Mouse (Mus musculus): ENCODE results near the gene Hoxa11. TPM values are rescaled to one million over a fixed set of nuclear protein-coding genes. Genes with fewer than 3 reads are reported as not detected.

The Hoxa11 gene
- total RNA-seq, 2 experiments from 2014 or later, result 2.1 to 2.9 TPM

GRCm38 (mm10) chr6:52208868-52209684, 36.5 kb downstream of the Hoxa11 start:
- DNase-seq (ENCODE audit: low spot score), result no peak

- DNase-seq (ENCODE audit: low spot score), result peak; percentile 53
Observed at GRCm38 (mm10) chr6:52208072-52208867, 37.3 kb downstream of the Hoxa11 start, which contains the start of gene Hoxa6. TSS of gene Hoxa6 (minus strand) at chr6:52208722.

GRCm38 (mm10) chr6:52207684-52207976, 38.0 kb downstream of the Hoxa11 start:
- DNase-seq (ENCODE audit: low spot score), result no peak

GRCm38 (mm10) chr6:52206882-52207683, 38.5 kb downstream of the Hoxa11 start:
- DNase-seq (ENCODE audit: low spot score), result no peak

- DNase-seq (ENCODE audit: low spot score), result no peak
Observed at GRCm38 (mm10) chr6:52205638-52206621, 39.7 kb downstream of the Hoxa11 start.

GRCm38 (mm10) chr6:52205221-52205620, 40.4 kb downstream of the Hoxa11 start:
- DNase-seq (ENCODE audit: low spot score), result no peak

GRCm38 (mm10) chr6:52204050-52204752, 41.4 kb downstream of the Hoxa11 start, which contains the start of gene Hoxa5:
TSS of gene Hoxa5 (minus strand) at chr6:52204587.
- DNase-seq (ENCODE audit: low spot score), result peak; percentile 84

GRCm38 (mm10) chr6:52203371-52204049, 42.1 kb downstream of the Hoxa11 start:
- no peak for DNase-seq (ENCODE audit: low spot score)

GRCm38 (mm10) chr6:52203121-52203370, 42.6 kb downstream of the Hoxa11 start:
- no peak for DNase-seq (ENCODE audit: low spot score)

GRCm38 (mm10) chr6:52202362-52203120, 43.1 kb downstream of the Hoxa11 start:
- no peak for DNase-seq (ENCODE audit: low spot score)

GRCm38 (mm10) chr6:52201269-52201668, 44.3 kb downstream of the Hoxa11 start:
- no peak for DNase-seq (ENCODE audit: low spot score)

GRCm38 (mm10) chr6:52200751-52201250, 44.8 kb downstream of the Hoxa11 start:
- no peak for DNase-seq (ENCODE audit: low spot score)

GRCm38 (mm10) chr6:52200073-52200750, 45.4 kb downstream of the Hoxa11 start:
- DNase-seq (ENCODE audit: low spot score), result no peak

- no peak for DNase-seq (ENCODE audit: low spot score)
Observed at GRCm38 (mm10) chr6:52197271-52197670, 48.3 kb downstream of the Hoxa11 start.

- DNase-seq (ENCODE audit: low spot score), result no peak
Observed at GRCm38 (mm10) chr6:52196811-52197210, 48.8 kb downstream of the Hoxa11 start.

GRCm38 (mm10) chr6:52194690-52195089, 50.9 kb downstream of the Hoxa11 start:
- no peak for DNase-seq (ENCODE audit: low spot score)
